Mouse (Mus musculus): ENCODE data around the gene Syt1. TPM values are rescaled to one million over a fixed set of nuclear protein-coding genes. Genes with fewer than 3 reads are reported as not detected.

Syt1 gene
- total RNA-seq, 2 experiments from 2014 or later: 0.05 to 0.06 TPM

DNA sequence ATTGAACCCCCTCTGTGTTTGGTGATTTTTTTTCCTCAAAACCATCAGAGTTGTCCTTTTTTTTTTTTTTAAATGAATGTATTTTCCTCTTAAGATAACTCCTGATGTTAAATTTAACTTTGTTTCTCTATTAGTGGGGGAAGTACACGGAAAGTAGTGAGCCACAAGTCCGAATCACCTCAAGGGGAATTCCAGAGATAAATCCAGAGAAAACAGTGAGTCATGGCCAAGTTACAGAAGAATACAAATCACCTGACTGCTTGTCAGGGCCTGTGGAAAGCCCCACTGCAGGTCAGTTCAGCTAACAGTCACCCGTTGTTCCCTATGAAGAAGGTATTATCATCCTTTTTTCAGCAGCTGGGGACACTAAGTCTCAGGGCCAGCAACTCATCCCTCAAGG, 472.2 kb downstream of the Syt1 start:
- intact Hi-C loops (cut with DNase I): loop anchor here (5.0 kb wide), 2 partner anchors 86 to 236 kb away; no protein-coding TSS in a partner anchor
- no peak for DNase-seq (ENCODE audit: low spot score)

DNA sequence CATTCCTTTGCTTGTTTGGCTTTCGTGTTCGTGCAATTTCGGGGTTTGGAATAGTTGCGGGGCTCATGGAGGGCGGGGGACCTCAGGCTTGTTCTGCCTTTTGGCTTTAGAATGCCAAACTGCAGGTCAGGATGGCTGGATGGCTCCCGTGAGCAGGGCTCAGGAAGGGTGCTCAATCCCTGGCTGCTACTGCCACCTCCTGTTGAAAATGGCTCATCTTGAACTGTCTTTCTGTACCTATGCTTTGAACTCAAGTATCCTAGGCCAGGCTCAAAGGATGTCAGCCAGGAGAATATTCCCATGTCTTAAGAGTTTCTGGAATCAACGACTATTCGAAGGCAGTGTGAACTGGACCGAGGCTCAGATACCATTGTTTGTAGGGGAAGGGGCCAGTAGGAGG, 473.1 kb downstream of the Syt1 start:
- intact Hi-C loops (cut with DNase I): loop anchor here (5.0 kb wide), 2 partner anchors 85 to 235 kb away; no protein-coding TSS in a partner anchor
- no peak for DNase-seq (ENCODE audit: low spot score)

DNA sequence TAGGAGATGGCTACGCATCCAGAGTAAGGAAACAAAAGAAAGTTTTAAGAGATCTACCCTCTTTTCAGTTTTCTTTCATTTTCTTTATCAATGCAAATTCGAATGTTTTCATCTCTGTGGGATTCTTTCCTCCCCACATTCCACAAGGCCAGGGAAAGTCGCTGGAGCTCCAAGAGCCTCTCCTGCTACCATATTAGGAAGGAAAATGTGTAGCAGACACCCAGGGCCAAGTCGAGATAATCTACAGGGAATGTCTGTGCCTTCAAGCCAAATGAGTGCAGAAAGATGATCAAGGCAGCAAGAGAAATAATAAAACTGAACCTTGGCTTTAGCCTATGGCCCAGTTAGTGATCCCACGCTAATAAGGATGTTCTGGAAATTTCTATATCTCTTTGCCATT, 474.9 kb downstream of the Syt1 start:
- intact Hi-C loops (cut with DNase I): loop anchor here (5.0 kb wide), 2 partner anchors 84 to 234 kb away; no protein-coding TSS in a partner anchor
- DNase-seq (ENCODE audit: low spot score): no peak

DNA sequence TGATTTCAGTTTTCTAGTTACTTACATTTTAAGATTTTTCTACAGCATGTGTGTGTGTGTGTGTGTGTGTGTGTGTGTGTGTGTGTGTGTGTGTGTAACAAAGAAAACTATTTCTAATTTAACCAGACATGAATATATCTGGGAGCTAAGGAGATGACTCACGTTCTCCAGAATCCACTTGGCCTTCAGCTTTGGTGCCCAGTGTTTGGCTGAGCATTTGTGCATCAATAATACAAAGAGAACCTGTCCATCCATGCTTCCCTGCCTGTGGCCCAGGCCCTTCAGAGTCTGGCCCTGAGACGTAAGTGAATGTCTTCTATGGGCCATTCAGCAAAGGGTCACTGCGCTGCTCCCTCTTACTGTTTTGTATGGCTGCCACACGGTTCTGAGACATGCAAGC, 476.7 kb downstream of the Syt1 start:
- no peak for DNase-seq (ENCODE audit: low spot score)
- intact Hi-C loops (cut with DNase I): no loop called here

DNA sequence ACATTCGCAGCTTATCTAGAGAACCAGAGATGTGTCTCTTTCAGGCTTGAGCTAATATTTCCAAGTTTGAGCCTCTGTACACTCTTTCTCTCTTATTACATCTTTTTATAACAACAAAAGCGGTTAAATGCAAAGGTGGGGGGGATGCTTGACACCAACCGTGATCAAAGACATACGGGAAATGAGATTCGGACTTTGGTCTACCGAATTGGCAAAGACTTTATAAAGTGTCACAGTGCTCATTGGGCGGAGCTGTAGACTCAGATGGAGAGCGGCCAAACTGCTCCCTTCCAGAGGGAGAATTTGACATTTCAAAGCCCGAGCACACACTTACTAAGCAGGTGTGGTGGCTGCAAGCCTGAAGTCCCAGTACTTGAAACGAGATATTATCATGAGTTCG, 477.9 kb downstream of the Syt1 start:
- intact Hi-C loops (cut with DNase I): no loop called here
- no peak for DNase-seq (ENCODE audit: low spot score)

DNA sequence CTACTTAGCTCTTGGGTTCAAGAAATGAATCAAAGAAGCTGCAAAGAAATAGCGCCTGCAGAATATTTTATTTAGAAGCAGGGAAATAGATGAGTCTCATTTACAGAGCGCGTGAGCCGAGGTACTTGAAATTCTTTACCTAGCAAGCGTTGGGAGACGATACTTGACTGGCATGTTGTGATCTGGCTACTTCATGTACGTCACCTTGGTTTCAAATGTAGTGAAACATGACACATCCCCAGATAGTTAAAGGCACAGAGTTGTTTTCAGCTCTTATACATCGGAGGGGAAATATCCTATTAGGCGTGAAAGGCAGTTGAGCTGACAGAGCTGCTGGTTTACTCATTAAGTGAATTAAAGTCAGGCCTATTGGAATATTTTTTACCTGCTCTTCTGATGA, 478.5 kb downstream of the Syt1 start:
- intact Hi-C loops (cut with DNase I): no loop called here

DNA sequence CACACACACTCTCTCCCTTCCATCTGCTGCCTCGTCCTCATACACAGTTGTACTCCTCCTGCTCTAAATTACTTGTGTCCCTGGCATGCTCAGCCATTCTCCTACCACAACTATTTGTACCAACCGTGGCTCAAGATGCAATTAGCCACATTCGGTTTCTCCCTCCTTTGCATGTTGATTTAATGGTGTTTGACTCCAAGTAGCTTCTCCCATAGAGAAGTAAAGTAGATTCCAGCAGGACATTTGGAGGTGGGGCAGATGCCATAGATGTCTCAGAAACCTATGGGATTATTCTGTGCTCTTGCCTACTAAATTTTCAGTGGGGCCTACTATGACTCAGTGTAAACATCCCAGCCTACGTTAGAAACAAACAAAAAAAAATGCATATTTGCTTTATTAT, 479.1 kb downstream of the Syt1 start:
- intact Hi-C loops (cut with DNase I): no loop called here
- DNase-seq (ENCODE audit: low spot score): no peak

More for the DNA sequence above, 478.5 kb downstream of the Syt1 start:
- no peak for DNase-seq (ENCODE audit: low spot score)

DNA sequence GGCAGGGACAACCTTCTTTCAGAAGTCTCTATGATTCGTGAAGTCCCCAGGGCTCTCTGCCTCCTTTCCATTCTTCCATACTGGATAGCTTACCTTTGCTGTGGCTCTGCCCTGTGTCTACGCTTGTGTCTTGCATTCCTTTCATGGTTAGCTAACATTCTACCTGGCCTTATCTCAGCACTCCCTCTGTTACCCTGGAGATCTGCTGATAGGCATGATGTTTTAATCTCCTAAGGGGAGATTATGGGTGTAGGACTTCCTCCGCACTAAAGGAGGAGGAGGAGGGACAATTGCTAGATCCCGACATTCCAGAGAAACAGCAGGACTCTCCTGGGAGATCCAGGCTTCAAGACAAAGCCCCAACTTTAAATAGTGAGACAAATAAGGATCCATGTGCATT, 479.7 kb downstream of the Syt1 start:
- intact Hi-C loops (cut with DNase I): no loop called here
- no peak for DNase-seq (ENCODE audit: low spot score)

DNA sequence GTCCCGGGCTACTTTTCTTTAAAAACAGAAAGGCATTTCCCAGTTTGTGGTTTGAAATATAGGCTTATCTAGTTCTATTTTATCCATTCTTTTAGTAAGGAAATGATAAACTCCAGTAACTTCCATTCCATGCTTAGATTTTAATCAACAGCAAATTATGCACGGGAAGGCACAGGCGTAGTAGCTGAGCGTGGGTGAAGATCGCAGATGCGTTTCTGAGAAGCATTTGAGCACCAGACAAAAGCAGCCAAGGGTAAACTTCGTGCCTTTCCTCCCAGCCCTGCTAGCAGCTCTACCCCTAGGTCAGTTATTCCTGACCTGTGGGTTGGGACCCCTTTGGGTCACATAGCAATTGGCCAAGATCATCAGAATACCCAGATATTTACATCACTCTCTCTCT, 482.4 kb downstream of the Syt1 start:
- DNase-seq (ENCODE audit: low spot score): no peak
- intact Hi-C loops (cut with DNase I): no loop called here

DNA sequence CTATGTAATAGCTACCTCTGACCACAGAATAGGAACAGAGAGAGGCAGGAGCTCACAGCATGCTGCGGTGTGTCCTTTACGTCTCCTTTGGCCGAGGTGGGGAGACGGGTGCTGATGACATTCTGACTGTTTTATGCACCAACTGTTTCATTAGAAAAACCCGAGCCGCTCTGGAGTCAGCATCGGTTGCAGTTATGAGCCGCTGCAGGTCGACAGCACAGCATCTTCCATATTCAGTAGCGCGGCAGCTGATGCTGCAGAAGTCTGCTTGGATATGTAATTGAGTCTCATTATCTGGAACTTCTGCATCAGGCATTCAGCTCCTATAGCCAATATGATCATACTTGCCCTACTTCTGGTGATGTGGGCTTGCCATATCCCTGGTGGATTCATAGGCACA, 485.3 kb downstream of the Syt1 start:
- intact Hi-C loops (cut with DNase I): no loop called here
- no peak for DNase-seq (ENCODE audit: low spot score)

DNA sequence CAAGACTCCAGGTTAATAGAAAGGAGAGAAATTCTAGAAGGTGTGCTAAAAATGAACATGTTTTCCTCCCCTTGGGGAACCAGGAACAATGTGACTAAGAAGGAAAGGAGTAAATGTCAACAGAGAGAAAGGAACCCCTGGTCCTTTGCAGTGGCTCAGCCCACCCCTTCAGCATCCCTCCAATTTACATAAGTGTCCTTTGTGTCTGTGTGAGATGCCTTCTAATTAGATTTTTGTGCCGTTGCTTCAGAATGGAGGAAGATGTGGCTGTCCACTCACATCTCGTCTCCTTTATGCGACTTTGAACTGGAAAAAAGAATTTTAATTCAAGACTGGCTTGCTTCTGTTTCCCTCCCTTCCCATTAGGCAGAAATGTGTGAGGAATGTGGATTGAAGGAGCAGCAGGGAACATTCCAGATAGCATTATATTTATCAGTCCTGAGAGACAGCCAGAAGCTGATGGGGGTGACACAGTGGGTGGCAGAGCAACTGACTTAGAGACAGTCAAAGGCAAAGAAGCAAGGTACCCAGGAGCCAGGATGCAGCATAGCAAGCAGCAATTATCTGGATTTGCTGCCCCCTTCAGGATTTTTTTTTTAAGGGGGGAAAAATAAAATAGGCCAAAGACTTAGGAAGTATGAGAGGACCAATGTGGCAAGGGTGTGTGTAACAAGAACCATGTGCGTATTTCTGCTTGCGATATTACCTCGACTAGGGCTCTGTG, 486.3 kb downstream of the Syt1 start:
- no peak for DNase-seq (ENCODE audit: low spot score)
- intact Hi-C loops (cut with DNase I): no loop called here

DNA sequence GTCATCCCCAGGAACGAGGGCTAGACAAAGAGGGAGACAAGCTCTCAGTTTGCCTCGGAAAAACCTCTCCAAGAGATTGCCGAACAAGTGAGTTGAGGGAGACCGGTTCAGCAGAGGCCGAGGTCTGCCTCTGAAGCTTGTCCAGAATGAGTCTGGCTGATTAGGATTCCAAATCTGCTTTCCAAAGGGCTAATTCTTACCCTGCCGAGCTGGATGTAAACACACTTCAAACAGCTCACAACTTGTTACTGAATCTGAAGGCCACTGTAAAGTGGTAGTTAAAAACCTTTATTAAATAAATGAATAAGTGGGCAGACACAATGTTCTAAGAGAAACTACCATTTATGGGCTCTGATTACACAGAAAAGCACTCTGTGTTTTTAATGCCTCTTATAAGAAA, 491.6 kb downstream of the Syt1 start:
- intact Hi-C loops (cut with DNase I): no loop called here
- DNase-seq (ENCODE audit: low spot score): no peak

DNA sequence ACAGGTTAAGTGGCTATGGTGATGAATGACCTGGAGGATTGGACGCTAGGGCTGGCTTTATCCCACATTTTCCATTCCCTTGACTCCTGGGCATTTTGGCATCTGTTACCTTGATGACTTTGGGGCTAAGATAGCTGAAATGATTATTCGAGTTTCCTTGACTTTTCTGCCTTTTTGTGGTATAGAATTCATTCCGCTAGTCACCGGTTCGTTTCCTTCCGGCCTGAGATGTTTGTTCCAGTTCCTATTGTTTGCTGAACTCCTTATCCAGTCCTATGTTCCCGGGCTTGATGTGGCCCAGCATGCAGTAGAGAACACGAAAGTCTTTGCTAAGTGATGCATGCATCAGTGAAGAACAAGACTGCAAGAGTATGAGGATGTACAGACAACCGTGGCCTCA, 493.7 kb downstream of the Syt1 start:
- intact Hi-C loops (cut with DNase I): no loop called here
- no peak for DNase-seq (ENCODE audit: low spot score)

DNA sequence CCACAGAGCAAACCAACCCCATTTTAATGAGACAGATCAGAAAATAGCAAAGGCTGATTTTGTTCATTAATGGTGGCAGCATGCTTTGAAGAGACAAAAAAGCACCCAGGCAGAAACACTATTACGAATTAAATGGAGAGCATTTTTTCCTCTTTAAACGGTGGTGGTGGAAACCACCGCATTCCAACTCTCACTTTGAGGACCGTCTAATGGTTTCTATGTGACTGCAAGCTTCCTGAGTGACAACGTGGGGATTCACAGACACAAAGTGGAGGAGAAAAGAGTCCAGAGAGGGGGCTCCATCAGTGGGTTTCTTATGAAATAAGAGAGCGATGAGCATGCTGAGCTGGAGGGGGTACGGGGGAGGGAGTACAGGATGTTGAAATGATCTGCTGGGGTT, 496.1 kb downstream of the Syt1 start:
- intact Hi-C loops (cut with DNase I): no loop called here
- no peak for DNase-seq (ENCODE audit: low spot score)

DNA sequence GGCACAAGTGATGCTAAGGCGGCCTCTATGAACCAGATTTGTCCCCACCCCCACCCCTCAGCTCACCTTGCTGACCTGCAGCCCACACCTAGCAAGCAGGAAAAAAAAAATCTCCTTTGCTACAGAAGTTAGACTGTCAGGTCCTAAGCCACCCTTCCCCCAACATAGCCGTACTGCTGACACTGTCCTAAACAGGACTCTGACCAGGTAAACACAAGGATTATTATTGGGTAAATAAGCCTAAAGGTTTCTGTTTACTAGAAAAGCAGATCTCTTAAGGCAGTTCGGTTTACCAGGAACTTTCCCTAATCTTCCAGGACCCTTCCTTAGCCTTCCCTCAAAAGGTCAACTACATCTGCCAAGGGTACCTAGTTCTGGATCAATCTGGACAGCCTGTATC, 501.2 kb downstream of the Syt1 start:
- DNase-seq (ENCODE audit: low spot score): no peak
- intact Hi-C loops (cut with DNase I): no loop called here

DNA sequence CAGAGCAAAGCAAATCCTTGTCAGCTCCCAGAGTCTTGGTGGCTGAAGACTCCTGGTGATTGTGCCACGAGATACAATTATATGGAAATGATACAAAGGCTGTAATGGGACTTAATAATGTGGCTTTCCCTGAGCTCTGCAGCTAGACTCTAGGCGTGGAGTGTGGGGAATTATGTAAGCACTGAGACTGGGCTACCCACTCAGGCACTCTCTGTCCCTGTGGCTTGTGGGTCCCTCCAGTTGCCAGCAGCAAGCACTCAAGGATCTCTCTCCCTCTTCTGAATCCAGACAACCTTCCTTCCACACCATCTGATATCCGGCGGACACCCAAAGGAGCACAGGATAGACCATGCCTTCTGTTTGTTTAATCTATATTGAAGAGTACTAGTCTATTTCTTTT, 503.9 kb downstream of the Syt1 start:
- intact Hi-C loops (cut with DNase I): no loop called here
- DNase-seq (ENCODE audit: low spot score): no peak

DNA sequence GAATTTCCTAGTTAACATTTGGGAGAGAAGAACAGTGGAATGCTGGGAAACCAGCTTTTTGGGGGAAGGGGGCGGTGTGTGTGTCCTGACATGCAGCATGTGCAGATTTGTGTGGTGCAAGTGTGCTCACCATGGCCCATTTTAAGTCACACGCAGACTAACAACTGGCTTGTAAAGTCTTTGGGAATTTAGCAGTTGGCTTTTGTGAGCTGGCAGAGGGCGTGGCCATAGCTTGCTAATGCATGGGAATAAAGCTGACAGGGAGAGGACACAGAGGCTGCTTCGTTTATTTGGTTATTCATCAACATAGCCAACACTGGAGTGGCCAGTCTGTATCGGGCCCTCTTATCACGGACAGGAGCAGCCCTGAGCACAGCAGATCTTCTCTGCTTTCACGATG, 505.9 kb downstream of the Syt1 start:
- no peak for DNase-seq (ENCODE audit: low spot score)
- intact Hi-C loops (cut with DNase I): no loop called here

DNA sequence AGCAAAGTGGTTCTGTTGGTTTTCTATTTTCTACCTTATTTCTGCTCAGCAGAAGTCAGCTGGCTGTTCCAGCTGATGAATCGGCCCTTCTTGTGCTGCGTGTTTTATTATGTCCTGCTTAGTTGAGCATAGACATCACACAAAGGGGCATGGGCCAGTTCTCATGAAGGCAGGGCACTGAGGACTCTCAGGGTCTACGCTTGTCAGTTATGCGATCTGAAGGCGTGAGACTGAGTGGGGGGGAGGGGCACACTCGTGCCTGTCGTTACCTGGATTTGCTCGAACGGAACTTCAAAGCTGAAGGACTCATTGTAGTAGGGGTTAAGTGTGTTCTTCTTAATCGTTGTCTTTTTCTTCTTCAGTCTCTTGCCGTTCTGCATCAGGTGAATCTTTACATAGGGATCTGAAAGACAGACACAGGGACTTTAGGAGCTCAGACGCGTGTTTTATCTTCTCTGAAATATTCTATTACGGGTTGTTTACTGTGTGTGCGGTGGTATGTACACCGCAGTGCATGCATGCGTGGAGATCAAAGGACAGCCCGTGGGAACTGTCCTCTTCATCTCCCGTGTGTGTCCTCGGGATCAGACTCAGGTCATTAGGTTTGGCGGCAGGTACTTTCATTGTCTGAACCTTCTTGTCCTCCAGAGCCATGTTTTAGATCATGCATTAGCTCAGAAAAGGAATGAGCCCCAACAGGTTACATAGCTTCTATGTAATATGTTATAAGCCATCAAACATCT, 506.5 kb downstream of the Syt1 start:
- intact Hi-C loops (cut with DNase I): no loop called here
- DNase-seq (ENCODE audit: low spot score): no peak

DNA sequence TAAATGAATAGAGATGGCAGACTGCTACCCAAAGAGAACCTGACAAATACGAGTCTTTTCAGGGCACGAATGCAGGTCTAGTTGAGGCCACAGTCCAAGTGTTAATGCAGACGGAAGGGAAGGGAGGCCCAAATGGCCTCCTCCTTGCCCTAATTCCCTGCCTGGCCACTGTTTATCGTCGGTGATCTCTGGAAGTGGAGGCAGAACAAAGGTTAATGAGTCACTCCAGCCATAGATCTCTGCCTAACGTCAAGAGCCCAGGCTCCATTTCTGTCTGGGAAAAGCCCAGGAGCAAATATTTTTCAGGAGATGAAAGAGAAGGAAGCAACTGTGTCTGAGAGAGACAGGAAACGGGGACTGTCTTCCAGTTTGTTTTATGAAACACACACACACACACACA, 520.6 kb downstream of the Syt1 start:
- DNase-seq (ENCODE audit: low spot score): no peak
- intact Hi-C loops (cut with DNase I): no loop called here

DNA sequence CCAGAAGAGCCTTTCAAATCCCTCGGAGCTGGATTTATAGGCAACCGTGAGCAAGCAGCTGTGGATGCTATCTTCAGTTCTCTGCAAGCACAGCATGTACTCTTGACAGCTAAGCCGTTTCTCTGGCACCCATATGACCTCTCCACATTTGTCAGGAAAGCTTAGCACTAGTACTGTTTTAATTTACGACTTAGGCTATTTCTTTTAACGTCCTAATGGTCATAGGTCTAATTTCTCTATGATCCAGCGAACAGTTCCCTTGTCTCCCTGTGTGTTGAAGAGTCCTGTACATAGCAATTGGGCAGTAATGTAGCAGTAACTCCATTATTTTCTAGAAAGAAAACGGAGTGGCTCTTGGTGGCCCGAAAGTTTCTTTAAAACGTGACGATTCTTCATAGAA, 526.8 kb downstream of the Syt1 start:
- no peak for DNase-seq (ENCODE audit: low spot score)
- intact Hi-C loops (cut with DNase I): no loop called here

DNA sequence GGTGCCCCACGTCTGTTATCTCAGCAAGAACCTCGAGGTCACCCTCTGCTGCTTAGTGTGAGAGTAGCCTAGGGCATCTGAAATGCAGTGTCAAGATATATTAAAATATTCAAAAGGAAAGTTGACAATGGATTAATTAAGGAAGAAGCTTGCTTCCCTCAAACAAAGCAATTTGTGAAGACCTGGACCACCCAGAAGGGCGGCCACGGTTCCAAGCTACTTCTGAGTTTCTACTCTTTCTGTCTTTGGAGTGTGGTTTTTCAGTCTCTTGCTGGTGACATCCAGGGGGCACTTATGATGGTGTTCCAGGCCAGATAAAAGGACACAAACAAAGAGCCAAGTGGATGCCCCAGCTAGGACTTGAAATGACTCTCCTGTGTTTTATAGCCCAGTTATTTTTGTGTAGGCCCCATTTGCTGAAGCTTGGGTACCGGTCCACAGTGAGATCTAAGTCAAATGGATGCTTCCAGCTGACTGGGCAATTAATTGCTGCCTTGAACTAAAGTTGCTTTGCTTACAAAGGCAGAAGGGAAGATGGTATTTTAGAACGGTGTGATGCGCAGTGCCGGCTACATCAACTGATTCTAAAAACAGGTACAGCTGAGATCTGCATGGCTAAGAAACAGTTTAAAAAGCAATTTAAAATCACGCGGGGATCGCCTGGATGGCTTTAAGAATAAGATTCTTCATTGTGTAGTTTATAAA, 530.5 kb downstream of the Syt1 start:
- no peak for DNase-seq (ENCODE audit: low spot score)
- intact Hi-C loops (cut with DNase I): no loop called here

Data from heart, postnatal 25 days (tissue).